Mouse (Mus musculus) forebrain, embryonic 10.5 days (tissue): ENCODE data around the gene Rgs7. TPM values are rescaled to one million over a fixed set of nuclear protein-coding genes. Genes with fewer than 3 reads are reported as not detected.

ENCODE experiments used
- DNase-seq: peaks from one replicate; pipeline ENCODE4 v3.0.0-alpha.2; 2017; ENCODE audit warnings: low spot score; ENCODE audit errors: extremely low spot score
- H3K27ac ChIP-seq: fragments of 300-500 bp; sonication (generic); 2 replicates; pipeline ENCODE4 v1.5.1; 2016; ENCODE audit warnings: mild to moderate bottlenecking
- H3K27me3 ChIP-seq: fragments of 300-500 bp; sonication (generic); 2 replicates; pipeline ENCODE4 v1.6.1; 2016; ENCODE audit warnings: mild to moderate bottlenecking; ENCODE audit not compliant: poor library complexity, severe bottlenecking
- H3K36me3 ChIP-seq: fragments of 300-500 bp; sonication (generic); replicated peaks from 2 replicates; pipeline ENCODE4 v1.6.1; 2016; ENCODE audit warnings: mild to moderate bottlenecking, moderate library complexity
- H3K4me1 ChIP-seq: fragments of 300-500 bp; sonication (generic); 2 replicates; pipeline ENCODE4 v1.6.1; 2016
- H3K4me3 ChIP-seq: fragments of 300-500 bp; sonication (generic); 2 replicates; pipeline ENCODE4 v1.5.1; 2016; ENCODE audit warnings: mild to moderate bottlenecking, moderate library complexity
- H3K9me3 ChIP-seq: fragments of 300-500 bp; sonication (generic); 2 replicates; pipeline ENCODE4 v1.6.1; 2016; ENCODE audit warnings: mild to moderate bottlenecking, moderate library complexity
- WGBS: fragments of 180-500 bp; shearing (Covaris S2); methylation state at CpG from one replicate; pipeline ENCODE4 v1.1.7; 2016; 5-methylcytosine and 5-hydroxymethylcytosine counted together
- polyA plus RNA-seq: library from polyadenylated mRNA; unstranded; fragments of >200 nt; fragmentation: Nextera tagmentation; extraction: Ambion mirVana; gene quantifications from 2 replicates; pipeline ENCODE4 v1.2.1, GENCODE M21; 2016

The Rgs7 gene
- polyA plus RNA-seq, 1 experiment from 2014 or later, result 1.3 TPM

GRCm38 (mm10) chr1:175333041-175333854, 159.1 kb downstream of the Rgs7 start:
- no peak for DNase-seq
- H3K4me3 ChIP-seq, result no peak overlapping the region
- H3K27ac ChIP-seq, result no peak overlapping the region
- 94% methylated on average over 9 of the region's 9 CpGs for WGBS
- no peaks in the 10 kb centered on the region for H3K9me3 ChIP-seq
- no peaks in the 10 kb centered on the region for H3K4me1 ChIP-seq
- no peaks in the 10 kb centered on the region for H3K27me3 ChIP-seq
- no peaks in the 10 kb centered on the region for H3K36me3 ChIP-seq

- Histone ChIP-seq H3K4me1 (no peaks in the 10 kb centered on the region), H3K9me3 (no peaks in the 10 kb centered on the region), H3K27ac (no peak overlapping the region), H3K36me3 (no peaks in the 10 kb centered on the region), H3K4me3 (no peak overlapping the region), H3K27me3 (no peaks in the 10 kb centered on the region)
- WGBS, result 91% methylated on average over 3 of the region's 3 CpGs
- no peak for DNase-seq
Observed at GRCm38 (mm10) chr1:175329934-175330471, 162.3 kb downstream of the Rgs7 start.

- Histone ChIP-seq H3K4me1 (no peaks in the 10 kb centered on the region), H3K27me3 (no peaks in the 10 kb centered on the region), H3K9me3 (no peaks in the 10 kb centered on the region), H3K4me3 (no peak overlapping the region), H3K27ac (no peak overlapping the region), H3K36me3 (no peaks in the 10 kb centered on the region)
- no peak for DNase-seq
Observed at GRCm38 (mm10) chr1:175322781-175323180, 169.5 kb downstream of the Rgs7 start.

GRCm38 (mm10) chr1:175319205-175319604, 173.1 kb downstream of the Rgs7 start:
- Histone ChIP-seq H3K27ac (no peak overlapping the region), H3K27me3 (no peaks in the 10 kb centered on the region), H3K9me3 (no peaks in the 10 kb centered on the region), H3K36me3 (no peaks in the 10 kb centered on the region), H3K4me3 (no peak overlapping the region), H3K4me1 (no peaks in the 10 kb centered on the region)
- DNase-seq, result no peak
- WGBS, result 75% methylated on average over 9 of the region's 9 CpGs

GRCm38 (mm10) chr1:175317264-175317663, 175.0 kb downstream of the Rgs7 start:
- Histone ChIP-seq H3K36me3 (no peaks in the 10 kb centered on the region), H3K4me1 (no peaks in the 10 kb centered on the region), H3K4me3 (no peak overlapping the region), H3K9me3 (no peaks in the 10 kb centered on the region), H3K27me3 (no peaks in the 10 kb centered on the region), H3K27ac (no peak overlapping the region)
- 14% methylated on average over 1 of the region's 1 CpGs for WGBS
- DNase-seq, result no peak

GRCm38 (mm10) chr1:175307604-175308003, 184.7 kb downstream of the Rgs7 start:
- Histone ChIP-seq H3K9me3 (no peaks in the 10 kb centered on the region), H3K27me3 (no peaks in the 10 kb centered on the region), H3K27ac (no peak overlapping the region), H3K4me1 (no peaks in the 10 kb centered on the region), H3K36me3 (no peaks in the 10 kb centered on the region), H3K4me3 (no peak overlapping the region)
- DNase-seq, result no peak
- WGBS, result 77% methylated on average over 3 of the region's 3 CpGs

- 84% methylated on average over 1 of the region's 1 CpGs for WGBS
- no peaks in the 10 kb centered on the region for H3K36me3 ChIP-seq
- no peaks in the 10 kb centered on the region; the same call in 1 of the 2 replicates for H3K4me1 ChIP-seq
- no peak overlapping the region for H3K27ac ChIP-seq
- H3K9me3 ChIP-seq, result no peaks in the 10 kb centered on the region
- no peak for DNase-seq
- H3K27me3 ChIP-seq, result no peaks in the 10 kb centered on the region
- H3K4me3 ChIP-seq, result no peak overlapping the region
Observed at GRCm38 (mm10) chr1:175300895-175301294, 191.4 kb downstream of the Rgs7 start.

GRCm38 (mm10) chr1:175300404-175300803, 191.9 kb downstream of the Rgs7 start:
- no peaks in the 10 kb centered on the region; the same call in 1 of the 2 replicates for H3K4me1 ChIP-seq
- 60% methylated on average over 3 of the region's 3 CpGs for WGBS
- H3K9me3 ChIP-seq, result no peaks in the 10 kb centered on the region
- H3K36me3 ChIP-seq, result no peaks in the 10 kb centered on the region
- DNase-seq, result no peak
- no peak overlapping the region for H3K4me3 ChIP-seq
- no peak overlapping the region for H3K27ac ChIP-seq
- no peaks in the 10 kb centered on the region for H3K27me3 ChIP-seq

GRCm38 (mm10) chr1:175299603-175300397, 192.5 kb downstream of the Rgs7 start:
- 97% methylated on average over 2 of the region's 2 CpGs for WGBS
- DNase-seq, result no peak
- Histone ChIP-seq H3K27me3 (no peaks in the 10 kb centered on the region), H3K4me3 (no peak overlapping the region), H3K4me1 (no peaks in the 10 kb centered on the region; the same call in 1 of the 2 replicates), H3K36me3 (no peaks in the 10 kb centered on the region), H3K27ac (no peak overlapping the region), H3K9me3 (no peaks in the 10 kb centered on the region)

GRCm38 (mm10) chr1:175296906-175297305, 195.4 kb downstream of the Rgs7 start:
- Histone ChIP-seq H3K27me3 (no peaks in the 10 kb centered on the region), H3K4me3 (no peak overlapping the region), H3K4me1 (no peaks in the 10 kb centered on the region; the same call in 1 of the 2 replicates), H3K27ac (no peak overlapping the region), H3K36me3 (no peaks in the 10 kb centered on the region), H3K9me3 (no peaks in the 10 kb centered on the region)
- WGBS, result 89% methylated on average over 1 of the region's 1 CpGs
- no peak for DNase-seq

GRCm38 (mm10) chr1:175290072-175290471, 202.2 kb downstream of the Rgs7 start:
- H3K4me1 ChIP-seq, result no peaks in the 10 kb centered on the region
- H3K4me3 ChIP-seq, result no peak overlapping the region
- H3K27ac ChIP-seq, result no peak overlapping the region
- H3K27me3 ChIP-seq, result no peaks in the 10 kb centered on the region
- no peaks in the 10 kb centered on the region for H3K36me3 ChIP-seq
- no peaks in the 10 kb centered on the region for H3K9me3 ChIP-seq
- 90% methylated on average over 1 of the region's 1 CpGs for WGBS
- no peak for DNase-seq

- no peaks in the 10 kb centered on the region for H3K9me3 ChIP-seq
- no peak for DNase-seq
- H3K36me3 ChIP-seq, result no peaks in the 10 kb centered on the region
- no peaks in the 10 kb centered on the region for H3K27me3 ChIP-seq
- no peaks in the 10 kb centered on the region for H3K4me1 ChIP-seq
- H3K4me3 ChIP-seq, result no peak overlapping the region
- H3K27ac ChIP-seq, result no peak overlapping the region
Observed at GRCm38 (mm10) chr1:175262341-175262740, 230.0 kb downstream of the Rgs7 start.

GRCm38 (mm10) chr1:175259374-175259773, 232.9 kb downstream of the Rgs7 start:
- DNase-seq, result no peak
- Histone ChIP-seq H3K27me3 (no peaks in the 10 kb centered on the region), H3K36me3 (no peaks in the 10 kb centered on the region), H3K9me3 (no peaks in the 10 kb centered on the region), H3K4me3 (no peak overlapping the region), H3K4me1 (no peaks in the 10 kb centered on the region), H3K27ac (no peak overlapping the region)
- WGBS, result 77% methylated on average over 1 of the region's 1 CpGs
